Mouse (Mus musculus) limb, embryonic 12.5 days (tissue): ENCODE measurements around the gene 4930438A08Rik. TPM values are rescaled to one million over a fixed set of nuclear protein-coding genes. Genes with fewer than 3 reads are reported as not detected.

Experiments
- ATAC-seq: fragments of 200-750 bp; cut with Nextera tagmentation; 2 replicates; pipeline ENCODE4 v1.8.0; 2017; ENCODE audit warnings: low read depth, moderate TSS enrichment; ENCODE audit not compliant: insufficient number of reproducible peaks, insufficient read depth, low FRiP score, low TSS enrichment
- H3K27ac ChIP-seq: fragments of 300-500 bp; sonication (generic); 2 replicates; pipeline ENCODE4 v1.5.1; 2016; ENCODE audit warnings: mild to moderate bottlenecking, moderate library complexity
- H3K27me3 ChIP-seq: fragments of 300-500 bp; sonication (generic); 2 replicates; pipeline ENCODE4 v1.6.1; 2016; ENCODE audit warnings: mild to moderate bottlenecking, moderate library complexity
- H3K36me3 ChIP-seq: fragments of 300-500 bp; sonication (generic); 2 replicates; pipeline ENCODE4 v1.6.1; 2016; ENCODE audit warnings: mild to moderate bottlenecking, moderate library complexity
- H3K4me1 ChIP-seq: fragments of 300-500 bp; sonication (generic); replicated peaks from 2 replicates; pipeline ENCODE4 v1.6.1; 2016
- H3K4me2 ChIP-seq: fragments of 300-500 bp; sonication (generic); 2 replicates; pipeline ENCODE4 v1.6.1; 2016; ENCODE audit warnings: mild to moderate bottlenecking, moderate library complexity
- H3K4me3 ChIP-seq: fragments of 300-500 bp; sonication (generic); replicated peaks from 2 replicates; pipeline ENCODE4 v1.5.1; 2016; ENCODE audit warnings: mild to moderate bottlenecking
- H3K9ac ChIP-seq: fragments of 300-500 bp; sonication (generic); replicated peaks from 2 replicates; pipeline ENCODE4 v1.6.1; 2016; ENCODE audit warnings: mild to moderate bottlenecking, moderate library complexity
- H3K9me3 ChIP-seq: fragments of 300-500 bp; sonication (generic); 2 replicates; pipeline ENCODE4 v1.6.1; 2016; ENCODE audit warnings: mild to moderate bottlenecking, moderate library complexity
- WGBS: fragments of 180-500 bp; shearing (Covaris S2); methylation state at CpG from one replicate; pipeline ENCODE4 v1.1.7; 2016; 5-methylcytosine and 5-hydroxymethylcytosine counted together
- polyA plus RNA-seq: library from polyadenylated mRNA; unstranded; fragments of >200 nt; fragmentation: Nextera tagmentation; extraction: Ambion mirVana; gene quantifications from 2 replicates; pipeline ENCODE4 v1.2.1, GENCODE M21; 2016

4930438A08Rik gene
- polyA plus RNA-seq, 1 experiment from 2014 or later, result not detected

DNA sequence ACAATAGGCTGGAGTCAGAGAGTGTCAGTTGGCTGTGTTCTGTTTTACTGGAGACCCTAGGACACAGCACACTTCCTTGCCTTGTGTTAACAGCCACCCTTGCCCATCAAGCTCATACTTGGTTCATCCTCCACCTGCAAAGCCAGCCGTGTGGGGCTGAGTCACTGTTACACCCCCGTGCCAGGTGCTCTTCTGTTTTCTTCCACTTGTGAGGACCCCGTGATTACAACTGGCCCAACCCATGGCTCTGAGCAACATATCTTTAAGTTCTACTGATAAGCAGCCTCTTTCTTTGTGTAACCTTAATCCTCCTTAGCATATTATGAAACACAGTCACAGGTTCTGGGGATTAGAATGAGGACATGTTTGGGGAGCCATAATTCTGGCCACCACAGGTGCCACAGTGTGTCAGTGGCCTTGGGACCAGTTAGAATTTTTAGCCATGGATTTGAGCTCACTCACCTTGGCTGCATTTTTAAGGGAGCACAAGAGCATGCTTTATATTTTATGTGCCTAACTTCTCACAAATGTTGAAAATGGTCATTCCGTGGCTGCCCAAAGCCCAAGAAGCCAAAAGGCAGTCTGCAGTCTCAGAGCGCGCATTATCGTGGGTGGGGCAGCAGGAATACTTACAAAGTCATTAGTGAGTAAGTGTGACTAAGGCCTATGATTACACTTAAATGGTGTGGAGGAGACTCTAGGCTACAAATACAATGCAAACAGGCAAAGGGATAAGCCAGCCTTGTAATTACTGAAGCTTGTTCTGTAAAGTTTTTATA is 25.2 kb upstream of the 4930438A08Rik start:
- H3K36me3 ChIP-seq, result no peaks in the 10 kb centered on the region
- H3K9me3 ChIP-seq, result no peaks in the 10 kb centered on the region; the same call in 1 of the 2 replicates
- no peak for ATAC-seq
- no peak overlapping the region for H3K9ac ChIP-seq
- H3K4me1 ChIP-seq, result no peaks in the 10 kb centered on the region
- H3K27me3 ChIP-seq, result peaks cover 18% of the 10 kb centered on the region; the same call in 1 of the 2 replicates
- WGBS, result 68% methylated on average over 7 of the region's 7 CpGs
- no peak overlapping the region for H3K4me3 ChIP-seq
- no peak overlapping the region for H3K4me2 ChIP-seq
- H3K27ac ChIP-seq, result no peak overlapping the region

DNA sequence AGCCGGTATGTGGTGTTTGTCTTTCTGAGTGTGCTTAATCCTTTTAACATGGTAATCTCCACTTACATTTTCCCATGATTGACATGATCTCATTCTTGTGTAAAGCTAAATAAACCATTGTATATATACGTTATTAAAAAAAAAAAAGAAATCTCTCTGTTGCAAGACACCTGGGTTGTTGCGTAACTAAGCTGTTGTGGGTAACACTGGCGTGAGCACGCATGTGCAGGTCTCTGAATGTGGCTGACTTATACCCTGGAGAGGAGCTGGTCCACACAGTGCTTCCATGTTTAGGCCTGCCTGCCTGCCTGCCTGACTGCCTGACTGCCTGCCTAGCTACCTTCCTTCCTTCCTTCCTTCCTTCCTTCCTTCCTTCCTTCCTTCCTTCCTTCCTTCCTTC is 24.0 kb upstream of the 4930438A08Rik start:
- H3K9ac ChIP-seq, result no peak overlapping the region
- H3K4me1 ChIP-seq, result no peaks in the 10 kb centered on the region
- WGBS, result 87% methylated on average over 5 of the region's 5 CpGs
- no peak for ATAC-seq
- H3K4me3 ChIP-seq, result no peak overlapping the region
- H3K27me3 ChIP-seq, result peaks cover 14% of the 10 kb centered on the region; the same call in 1 of the 2 replicates
- no peak overlapping the region for H3K27ac ChIP-seq
- no peak overlapping the region for H3K4me2 ChIP-seq
- H3K36me3 ChIP-seq, result no peaks in the 10 kb centered on the region
- H3K9me3 ChIP-seq, result no peaks in the 10 kb centered on the region; the same call in 1 of the 2 replicates

GRCm38 (mm10) chr11:58254411-58254810 is 20.2 kb upstream of the 4930438A08Rik start:
- H3K4me1 ChIP-seq, result no peaks in the 10 kb centered on the region
- H3K27me3 ChIP-seq, result peaks cover 3% of the 10 kb centered on the region; the same call in 1 of the 2 replicates
- ATAC-seq, result no peak
- H3K4me2 ChIP-seq, result no peak overlapping the region
- no peak overlapping the region for H3K4me3 ChIP-seq
- H3K27ac ChIP-seq, result no peak overlapping the region
- H3K9me3 ChIP-seq, result no peaks in the 10 kb centered on the region
- no peaks in the 10 kb centered on the region for H3K36me3 ChIP-seq
- H3K9ac ChIP-seq, result no peak overlapping the region
- 89% methylated on average over 3 of the region's 3 CpGs for WGBS

DNA sequence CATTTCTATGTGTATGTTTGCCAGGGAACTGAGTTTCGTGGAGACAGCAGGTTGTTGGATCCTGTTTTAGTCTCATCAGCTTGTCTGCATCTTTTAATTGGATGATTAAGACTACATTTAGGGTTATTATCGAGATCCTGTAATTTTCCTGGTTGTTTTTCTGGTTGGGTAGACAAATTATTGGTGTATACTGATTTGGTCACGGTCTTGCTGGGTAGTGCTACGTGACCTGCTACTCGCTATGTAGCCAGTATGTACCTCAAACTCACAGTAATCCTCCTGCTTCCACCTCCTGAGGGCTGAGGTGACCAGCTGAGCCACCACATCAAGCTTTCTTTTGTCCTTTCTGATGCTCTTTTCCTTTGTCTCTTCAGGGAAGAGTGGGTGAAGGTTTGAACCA is 16.8 kb upstream of the 4930438A08Rik start:
- Histone ChIP-seq H3K4me2 (no peak overlapping the region), H3K4me3 (no peak overlapping the region), H3K36me3 (no peaks in the 10 kb centered on the region), H3K4me1 (no peaks in the 10 kb centered on the region), H3K9ac (no peak overlapping the region), H3K9me3 (no peaks in the 10 kb centered on the region), H3K27ac (no peak overlapping the region), H3K27me3 (no peaks in the 10 kb centered on the region)
- no peak for ATAC-seq
- 87% methylated on average over 5 of the region's 5 CpGs for WGBS

GRCm38 (mm10) chr11:58260156-58260555 is 14.4 kb upstream of the 4930438A08Rik start:
- no peaks in the 10 kb centered on the region for H3K9me3 ChIP-seq
- WGBS, result 91% methylated on average over 4 of the region's 4 CpGs
- no peak overlapping the region for H3K4me2 ChIP-seq
- no peaks in the 10 kb centered on the region for H3K27me3 ChIP-seq
- no peak for ATAC-seq
- H3K27ac ChIP-seq, result no peak overlapping the region
- no peak overlapping the region for H3K9ac ChIP-seq
- no peaks in the 10 kb centered on the region for H3K36me3 ChIP-seq
- H3K4me1 ChIP-seq, result no peaks in the 10 kb centered on the region
- no peak overlapping the region for H3K4me3 ChIP-seq

- Histone ChIP-seq H3K4me2 (no peak overlapping the region), H3K27ac (no peak overlapping the region), H3K4me3 (no peak overlapping the region), H3K9ac (no peak overlapping the region), H3K36me3 (no peaks in the 10 kb centered on the region), H3K4me1 (no peaks in the 10 kb centered on the region), H3K9me3 (no peaks in the 10 kb centered on the region), H3K27me3 (no peaks in the 10 kb centered on the region)
- no peak for ATAC-seq
- 85% methylated on average over 4 of the region's 4 CpGs for WGBS
These were observed 12.8 kb upstream of the 4930438A08Rik start for GRCm38 (mm10) chr11:58261826-58262225.

- ATAC-seq, result no peak
- no peak overlapping the region for H3K4me2 ChIP-seq
- WGBS, result 82% methylated on average over 3 of the region's 3 CpGs
These were observed 12.3 kb upstream of the 4930438A08Rik start for GRCm38 (mm10) chr11:58262336-58262735.

GRCm38 (mm10) chr11:58263516-58263915 is 11.1 kb upstream of the 4930438A08Rik start:
- no peak overlapping the region for H3K27ac ChIP-seq
- no peaks in the 10 kb centered on the region for H3K27me3 ChIP-seq
- ATAC-seq, result no peak
- no peaks in the 10 kb centered on the region for H3K9me3 ChIP-seq
- H3K4me2 ChIP-seq, result no peak overlapping the region
- no peaks in the 10 kb centered on the region for H3K36me3 ChIP-seq
- H3K4me1 ChIP-seq, result no peaks in the 10 kb centered on the region
- WGBS, result 63% methylated on average over 2 of the region's 2 CpGs
- H3K4me3 ChIP-seq, result no peak overlapping the region
- no peak overlapping the region for H3K9ac ChIP-seq

More at GRCm38 (mm10) chr11:58262336-58262735, 12.3 kb upstream of the 4930438A08Rik start:
- no peak overlapping the region for H3K4me3 ChIP-seq
- H3K27ac ChIP-seq, result no peak overlapping the region
- no peaks in the 10 kb centered on the region for H3K36me3 ChIP-seq
- H3K27me3 ChIP-seq, result no peaks in the 10 kb centered on the region
- H3K9me3 ChIP-seq, result no peaks in the 10 kb centered on the region
- no peaks in the 10 kb centered on the region for H3K4me1 ChIP-seq
- H3K9ac ChIP-seq, result no peak overlapping the region

GRCm38 (mm10) chr11:58264546-58264945 is 10.1 kb upstream of the 4930438A08Rik start:
- H3K27me3 ChIP-seq, result no peaks in the 10 kb centered on the region
- 77% methylated on average over 9 of the region's 9 CpGs for WGBS

DNA sequence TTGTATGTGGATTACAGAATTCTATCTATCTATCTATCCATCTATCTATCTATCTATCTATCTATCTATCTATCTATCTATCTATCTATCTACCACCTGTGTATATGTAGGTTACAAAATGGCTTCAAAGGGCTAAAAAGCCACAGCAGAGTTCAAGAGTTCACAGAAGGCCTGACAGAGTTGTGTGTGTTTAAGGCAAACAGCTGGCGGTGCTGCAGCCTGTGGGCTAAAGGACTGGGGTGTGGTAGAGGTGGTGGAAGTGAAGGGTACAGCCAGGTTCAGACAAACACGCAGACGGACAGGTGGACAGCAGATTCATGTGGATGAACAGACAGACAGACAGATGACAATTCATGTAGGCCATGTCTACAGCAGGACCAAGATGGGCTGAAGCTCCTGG is 6.3 kb upstream of the 4930438A08Rik start:
- Histone ChIP-seq H3K4me2 (no peak overlapping the region), H3K4me1 (no peaks in the 10 kb centered on the region), H3K9me3 (no peaks in the 10 kb centered on the region), H3K4me3 (no peak overlapping the region), H3K36me3 (no peaks in the 10 kb centered on the region), H3K27me3 (no peaks in the 10 kb centered on the region), H3K27ac (no peak overlapping the region), H3K9ac (no peak overlapping the region)
- 83% methylated on average over 3 of the region's 3 CpGs for WGBS
- ATAC-seq, result no peak

More at GRCm38 (mm10) chr11:58264546-58264945, 10.1 kb upstream of the 4930438A08Rik start:
- Histone ChIP-seq H3K4me2 (no peak overlapping the region), H3K27ac (no peak overlapping the region), H3K4me1 (no peaks in the 10 kb centered on the region), H3K9me3 (no peaks in the 10 kb centered on the region), H3K9ac (no peak overlapping the region), H3K36me3 (no peaks in the 10 kb centered on the region), H3K4me3 (no peak overlapping the region)
- ATAC-seq, result no peak

DNA sequence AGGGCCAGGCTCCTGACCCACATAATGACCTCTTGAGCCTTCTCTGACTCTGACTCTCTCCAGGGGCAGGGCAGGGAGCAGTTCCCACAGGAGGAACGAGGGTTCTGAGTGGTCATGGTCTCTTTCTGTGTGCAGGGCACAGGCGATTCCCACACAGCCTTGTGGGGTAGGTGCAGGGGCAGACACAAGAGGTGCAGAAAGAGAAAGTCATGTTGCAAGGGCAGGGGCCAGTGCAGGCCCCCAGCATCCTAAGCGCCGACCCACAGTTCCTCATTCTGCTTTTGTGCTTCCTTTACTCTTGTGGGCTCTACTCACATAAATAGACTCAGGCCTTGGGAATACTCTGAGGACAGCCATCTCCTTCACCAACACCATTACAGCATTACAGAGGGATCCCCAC is 1.2 kb downstream of the 4930438A08Rik start:
- Histone ChIP-seq H3K4me1 (no peaks in the 10 kb centered on the region), H3K27ac (no peak overlapping the region), H3K27me3 (no peaks in the 10 kb centered on the region), H3K9ac (no peak overlapping the region), H3K9me3 (no peaks in the 10 kb centered on the region), H3K4me3 (no peak overlapping the region), H3K4me2 (no peak overlapping the region), H3K36me3 (no peaks in the 10 kb centered on the region)
- ATAC-seq, result no peak
- WGBS, result 86% methylated on average over 4 of the region's 4 CpGs
